Mouse (Mus musculus): ENCODE measurements around the gene Cd22. TPM values are rescaled to one million over a fixed set of nuclear protein-coding genes. Genes with fewer than 3 reads are reported as not detected.
"Not testable (repeated sequence)": the region's sequence is repeated elsewhere in the genome, so short reads cannot be mapped to it uniquely, and the experiment has no call there.

Cd22 gene
- total RNA-seq, 2 experiments from 2014 or later = 0.09 TPM; not detected in 1

DNA sequence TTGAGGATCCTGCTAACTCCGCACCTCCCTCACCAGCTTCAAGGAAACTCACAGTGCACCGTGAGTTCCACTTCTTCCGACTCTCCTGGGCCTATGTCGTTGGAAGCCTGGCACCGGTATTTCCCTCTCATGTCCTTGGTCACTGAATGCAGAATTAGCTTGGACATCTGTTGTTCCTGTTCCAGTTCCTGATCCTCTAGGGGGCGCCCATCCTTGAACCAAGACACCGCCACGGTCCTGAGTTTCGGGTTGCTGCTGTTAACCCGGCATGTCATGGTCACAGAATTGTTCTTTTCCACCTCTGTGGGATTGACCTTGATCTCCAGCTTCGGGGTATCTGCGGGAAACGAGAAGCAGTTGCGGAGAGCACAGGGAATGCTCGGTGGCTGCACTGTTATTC, 7.1 kb downstream of the Cd22 start:
- DNase-seq (ENCODE audit: low spot score in 2 of 2) = peak; percentile 68 to 79

DNA sequence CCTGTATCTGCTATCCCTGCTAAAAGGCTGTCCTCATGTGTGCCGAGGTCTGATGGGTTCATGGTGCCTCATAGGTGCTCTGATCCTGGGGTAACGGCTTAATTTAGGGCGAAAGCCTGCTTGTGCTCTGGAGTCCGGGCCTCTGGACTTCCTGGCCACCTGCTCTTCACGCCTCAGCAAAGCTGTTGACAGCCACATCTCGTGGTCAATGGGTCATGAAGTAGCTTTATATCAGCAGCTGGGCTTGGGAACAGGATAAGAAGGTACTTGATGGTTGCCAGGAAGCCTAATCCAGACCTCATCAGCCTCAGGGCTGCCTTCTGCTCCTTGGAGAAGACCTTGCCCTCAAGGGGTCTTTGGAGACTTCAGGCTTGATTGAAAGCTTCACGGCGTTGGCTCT, 16.8 kb downstream of the Cd22 start:
- DNase-seq (ENCODE audit: low spot score in 2 of 2) = no peak

GRCm38 (mm10) chr7:30861464-30861863, 18.7 kb downstream of the Cd22 start, which contains the start of gene Ffar1:
Ffar1 (minus strand) TSS chr7:30861564.
- DNase-seq (ENCODE audit: low spot score in 2 of 2) = no peak

DNA sequence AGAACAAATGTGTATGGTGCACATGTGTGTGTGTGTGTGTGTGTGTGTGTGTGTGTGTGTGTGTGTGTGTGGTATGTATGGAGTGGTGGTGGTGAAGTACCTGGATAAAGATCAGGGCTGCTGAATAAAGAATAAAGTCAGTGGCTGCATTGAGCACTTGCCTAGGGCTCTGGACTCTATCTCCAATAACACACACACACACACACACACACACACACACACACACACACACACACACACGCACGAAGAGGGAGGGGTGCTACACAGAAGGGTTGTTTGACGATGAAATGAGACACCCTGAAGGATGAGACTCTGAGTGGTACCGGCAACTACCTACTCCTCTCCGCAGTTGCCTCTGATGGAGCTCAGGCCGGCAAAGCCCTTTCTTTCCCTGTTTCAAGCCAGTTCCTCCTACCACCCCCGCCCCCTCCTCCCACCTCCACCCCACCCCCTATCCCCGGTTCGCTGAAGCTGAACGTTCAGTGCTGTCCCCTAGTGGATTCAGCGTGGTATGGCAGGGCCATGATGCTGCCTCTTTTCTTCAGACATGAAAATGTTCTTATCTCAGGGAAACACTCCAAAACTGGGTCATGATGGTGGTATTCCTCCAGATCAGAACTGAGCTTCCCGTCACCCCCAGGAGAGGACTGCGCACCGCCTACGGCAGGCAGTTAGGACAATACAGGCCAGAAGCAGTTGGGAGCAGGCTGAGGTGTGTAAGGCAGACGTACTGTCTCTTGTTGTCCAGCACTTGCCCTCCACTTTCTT, 20.3 kb downstream of the Cd22 start:
- peak; percentile 39 to 46 for DNase-seq (ENCODE audit: low spot score in 2 of 2)

DNA sequence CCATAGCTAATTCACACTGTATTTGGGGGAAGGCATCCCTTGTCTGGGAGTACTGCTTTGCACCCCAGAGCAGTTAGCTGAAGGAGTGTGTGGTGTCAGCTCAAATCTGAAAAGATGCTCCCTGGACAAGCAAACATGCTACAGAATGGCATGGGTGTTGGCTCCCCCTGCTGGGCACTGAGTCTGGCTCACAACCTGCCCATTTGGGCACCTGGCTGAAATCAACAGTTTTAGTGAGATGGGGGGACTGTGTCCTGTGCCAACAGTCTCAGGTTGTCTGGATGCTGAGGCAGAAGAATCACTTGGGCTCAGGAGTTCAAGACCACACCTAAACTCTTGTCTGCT, 20.9 kb downstream of the Cd22 start:
- peak; percentile 78 to 79 for DNase-seq (ENCODE audit: low spot score in 2 of 2)

DNA sequence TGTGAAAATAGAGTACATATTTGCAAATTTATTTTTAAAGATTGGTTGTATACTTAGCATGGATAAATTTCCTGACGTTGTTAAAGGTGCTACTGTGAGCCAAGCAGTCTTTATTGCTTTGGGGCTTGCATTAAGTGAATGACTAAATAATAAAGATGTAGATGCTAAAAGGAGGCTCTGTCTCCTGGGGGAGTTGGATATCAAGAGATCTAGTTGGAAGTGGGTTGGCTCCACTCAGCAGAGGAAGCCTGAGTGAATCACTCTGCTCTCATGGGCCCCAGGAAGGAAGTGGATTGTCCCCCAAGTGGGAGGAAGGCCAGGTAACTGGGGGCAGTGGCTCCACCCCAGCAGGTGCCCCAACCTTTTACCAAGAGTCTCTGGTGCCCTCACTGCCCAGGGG, 22.4 kb downstream of the Cd22 start:
- DNase-seq (ENCODE audit: low spot score in 2 of 2) = no peak

DNA sequence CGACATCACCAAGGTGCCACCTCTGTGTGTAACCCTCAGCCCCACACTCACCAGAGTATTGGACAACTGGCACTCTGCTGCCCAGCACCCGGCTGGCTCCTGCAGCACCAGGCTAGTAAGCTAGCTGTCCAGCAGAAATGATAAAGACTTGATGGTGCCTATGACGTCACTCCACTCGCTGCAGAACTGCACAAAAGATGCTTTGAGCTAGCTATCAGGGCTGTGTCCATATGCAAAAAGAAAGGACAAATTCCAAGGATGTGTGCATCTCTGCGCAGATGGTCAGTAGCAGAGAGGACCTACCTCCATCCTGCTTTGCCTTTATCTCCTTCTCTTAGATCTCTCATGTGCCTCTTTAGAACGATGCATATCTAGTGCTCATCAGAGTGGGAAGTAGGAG, 24.1 kb downstream of the Cd22 start, which contains the start of gene Ffar3:
Gene Ffar3 (minus strand): TSS at position 101 of the 400 bp plus-strand sequence.
- no peak for DNase-seq (ENCODE audit: low spot score in 2 of 2)

- DNase-seq (ENCODE audit: low spot score in 2 of 2) = no peak
Measured at GRCm38 (mm10) chr7:30851421-30851820, 28.7 kb downstream of the Cd22 start.

DNA sequence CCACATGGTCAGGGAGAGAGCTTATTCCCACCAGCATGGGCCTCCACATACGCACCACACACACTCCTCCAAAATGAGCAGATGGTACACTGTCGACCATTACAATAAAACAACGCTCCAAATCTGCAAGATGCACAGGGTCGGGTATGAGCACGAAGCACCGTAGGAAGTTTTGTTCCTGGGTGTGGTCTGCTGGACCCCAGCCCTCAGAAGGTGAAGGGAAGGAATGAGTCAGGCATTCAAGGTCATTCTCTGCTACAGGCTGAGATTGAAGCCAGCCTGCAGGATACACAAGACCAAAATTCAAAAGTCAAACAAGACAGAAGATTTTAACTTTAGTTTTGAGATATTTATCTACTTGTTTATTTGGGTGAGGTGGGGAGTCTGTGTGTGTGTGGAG, 32.2 kb downstream of the Cd22 start:
- no peak for DNase-seq (ENCODE audit: low spot score in 2 of 2)

- no peak for DNase-seq (ENCODE audit: low spot score in 2 of 2)
Measured at GRCm38 (mm10) chr7:30847386-30847785, 32.8 kb downstream of the Cd22 start.

DNA sequence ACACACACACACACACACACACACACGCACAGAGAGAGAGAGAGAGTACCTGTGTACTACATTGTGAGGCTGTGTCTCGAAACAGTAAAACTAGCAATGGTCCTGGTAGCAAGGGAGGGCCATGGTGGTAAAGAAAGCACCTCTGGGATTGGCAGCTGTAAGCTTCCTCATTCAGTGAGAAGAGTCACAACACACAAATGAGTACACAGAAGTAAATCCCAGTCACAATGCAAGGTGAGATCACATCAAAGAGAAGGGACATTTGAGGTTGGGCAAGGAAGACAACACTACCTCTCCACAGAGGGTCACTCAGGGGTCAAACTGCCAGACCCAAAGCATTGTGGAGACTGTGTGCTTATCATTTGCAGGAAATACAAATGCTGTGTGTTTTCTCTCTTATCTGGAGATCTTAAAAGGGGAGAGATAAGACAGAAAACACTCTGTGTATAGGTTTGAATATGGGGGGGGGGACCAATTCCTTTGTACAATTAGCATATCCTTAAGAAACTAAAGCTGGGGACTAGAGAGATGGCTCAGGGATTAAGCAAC, 33.6 kb downstream of the Cd22 start:
- no peak for DNase-seq (ENCODE audit: low spot score in 2 of 2)

DNA sequence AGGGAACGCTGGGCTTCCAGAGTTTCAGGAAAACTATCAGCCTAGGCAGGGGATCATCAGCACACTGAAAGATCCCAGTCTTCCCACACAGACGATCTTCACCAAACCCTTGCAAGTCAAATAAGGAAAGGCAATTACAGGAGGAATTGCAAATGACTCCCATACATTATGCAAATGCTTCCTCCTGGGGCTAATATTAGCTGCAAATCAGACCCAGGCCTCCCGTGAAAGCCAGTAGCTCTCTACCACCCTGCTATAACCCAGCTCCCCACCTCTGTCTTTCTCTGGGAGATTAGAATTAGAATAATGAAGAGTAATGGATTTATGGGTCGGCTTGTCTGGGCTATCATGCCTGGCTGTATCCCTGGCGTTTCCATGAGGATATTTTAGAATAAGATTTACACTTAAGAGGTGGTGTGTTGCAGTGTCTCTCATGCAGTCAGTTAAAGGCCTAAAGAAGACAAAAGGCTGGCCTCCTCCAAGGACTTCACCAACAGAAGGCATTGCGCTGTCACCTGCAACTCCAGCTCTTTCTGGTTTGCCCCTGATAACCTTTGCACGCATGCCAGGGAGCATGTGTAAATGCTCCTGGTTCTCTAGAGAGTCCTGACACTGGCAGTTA, 35.4 kb downstream of the Cd22 start:
- no peak for DNase-seq (ENCODE audit: low spot score in 2 of 2)

DNA sequence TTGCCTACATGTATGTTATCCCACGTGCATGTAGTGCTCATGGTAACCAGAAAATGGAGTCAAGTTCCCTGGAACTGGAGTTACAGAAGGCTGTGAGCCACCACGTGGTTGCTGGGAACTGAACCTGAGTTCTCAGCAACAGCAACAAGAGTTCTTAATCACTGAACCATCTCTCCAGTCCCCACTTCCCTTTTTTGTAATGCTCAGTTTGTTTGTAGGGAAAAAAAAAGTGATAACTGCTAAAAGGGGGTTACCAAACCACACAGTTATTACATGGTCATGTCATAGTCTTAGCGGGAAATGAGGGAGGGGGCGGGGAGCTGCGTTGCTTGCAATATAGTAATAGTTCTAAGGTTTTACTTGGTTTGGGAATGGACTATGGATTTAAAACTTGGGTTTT, 38.0 kb downstream of the Cd22 start:
- DNase-seq (ENCODE audit: low spot score in 2 of 2) = no peak

DNA sequence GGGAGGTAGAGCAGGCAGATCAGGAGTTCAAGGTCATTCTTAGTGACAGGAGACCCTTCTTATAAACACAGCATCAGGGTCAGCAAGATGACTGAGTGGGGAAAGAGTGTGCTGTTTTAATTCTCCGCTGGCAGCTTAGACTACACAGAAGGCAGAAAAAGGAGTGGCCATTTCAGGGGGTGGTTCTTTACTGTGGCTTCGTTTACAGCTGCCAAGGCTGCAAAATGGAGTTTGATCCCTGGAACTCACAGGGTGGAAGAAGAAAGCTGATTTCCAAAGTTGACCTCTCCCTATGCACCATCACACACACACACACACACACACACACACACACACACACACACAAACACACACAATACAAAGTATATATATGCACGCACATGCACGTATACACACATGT, 38.8 kb downstream of the Cd22 start:
- no peak for DNase-seq (ENCODE audit: low spot score in 2 of 2)

DNA sequence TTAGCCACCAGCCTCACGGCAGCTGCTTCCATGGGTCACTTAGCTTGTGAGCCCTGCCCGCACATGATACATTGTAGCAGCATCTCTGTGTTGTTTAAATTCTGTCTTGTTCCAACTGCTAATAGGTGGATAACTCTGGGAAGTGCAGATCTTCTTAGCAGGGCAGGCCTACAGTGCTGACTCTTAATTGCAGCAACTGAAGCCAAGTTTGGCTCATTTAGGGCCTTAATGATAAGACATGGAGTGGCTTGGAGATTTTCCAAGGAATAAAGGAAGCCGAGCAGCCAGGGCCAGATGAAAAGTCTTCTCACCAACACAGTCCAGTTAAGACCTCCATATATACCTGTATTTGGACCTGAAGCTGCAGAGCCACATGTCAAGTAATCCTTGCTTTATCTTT, 39.8 kb downstream of the Cd22 start:
- DNase-seq (ENCODE audit: low spot score in 2 of 2) = no peak

- no peak for DNase-seq (ENCODE audit: low spot score in 2 of 2)
Measured at GRCm38 (mm10) chr7:30837277-30837676, 42.9 kb downstream of the Cd22 start.

GRCm38 (mm10) chr7:30832684-30833083, 47.5 kb downstream of the Cd22 start:
- DNase-seq (ENCODE audit: low spot score in 2 of 2) = not testable (repeated sequence)

DNA sequence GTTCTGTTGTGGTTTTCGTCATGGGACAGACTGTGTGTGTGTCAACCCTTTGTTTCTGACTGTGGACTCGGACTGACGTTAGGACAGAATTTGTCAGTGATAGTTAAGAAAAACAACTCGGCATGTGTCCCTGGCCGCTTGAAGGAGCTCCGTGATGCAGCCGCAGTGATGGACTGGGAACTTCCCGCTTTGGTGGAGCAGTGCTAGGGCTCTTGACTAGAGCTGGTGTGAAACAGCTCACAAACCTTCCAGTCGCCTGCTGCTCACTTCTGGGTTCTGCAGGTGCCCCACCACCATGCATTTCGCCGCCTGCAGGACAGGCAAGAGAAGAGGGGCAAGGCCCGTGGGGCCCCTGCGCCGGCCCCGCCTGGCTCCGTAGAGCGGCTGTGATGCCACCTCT, 47.9 kb downstream of the Cd22 start:
- no peak for DNase-seq (ENCODE audit: low spot score in 2 of 2)

- no peak for DNase-seq (ENCODE audit: low spot score in 2 of 2)
Measured at GRCm38 (mm10) chr7:30829428-30829827, 50.7 kb downstream of the Cd22 start.

DNA sequence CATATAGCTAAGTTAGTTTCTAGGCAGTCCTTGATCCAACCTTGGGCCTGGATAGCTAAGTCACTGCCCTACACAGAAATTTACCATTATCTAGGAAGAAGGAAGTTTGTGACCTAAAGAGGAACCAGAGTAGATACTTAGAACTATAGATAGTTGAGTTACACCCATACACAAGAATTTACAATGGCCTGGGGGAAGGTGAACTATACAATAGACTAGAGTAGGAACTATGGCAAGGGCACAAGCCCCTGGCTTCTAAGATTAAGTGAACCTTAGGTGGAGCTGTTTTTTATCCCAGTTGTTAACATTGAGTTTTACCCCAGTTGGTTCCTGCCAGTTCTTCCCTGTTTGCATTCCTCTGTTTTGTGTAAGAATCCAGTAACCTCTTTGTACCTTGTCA, 51.3 kb downstream of the Cd22 start:
- not testable (repeated sequence) for DNase-seq (ENCODE audit: low spot score in 2 of 2)

DNA sequence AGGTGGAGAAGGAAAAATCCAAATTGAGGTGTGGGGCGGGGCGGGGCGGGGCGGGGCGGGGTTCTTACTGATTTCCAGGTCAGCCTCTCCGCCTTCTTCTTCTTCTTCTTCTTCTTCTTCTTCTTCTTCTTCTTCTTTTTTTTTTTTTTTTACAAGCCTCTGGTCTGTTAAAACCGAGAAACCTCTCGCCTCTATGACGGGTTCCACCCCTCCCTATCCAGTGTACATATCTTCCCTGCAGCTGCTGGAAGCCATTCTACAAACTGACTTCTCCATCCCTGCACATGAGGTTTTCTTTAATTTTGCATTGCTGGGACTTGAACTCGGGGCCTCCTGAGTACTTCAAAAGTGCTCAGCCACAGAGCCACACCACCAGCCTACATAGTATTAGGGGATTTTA, 53.5 kb downstream of the Cd22 start:
- no peak for DNase-seq (ENCODE audit: low spot score in 2 of 2)

DNA sequence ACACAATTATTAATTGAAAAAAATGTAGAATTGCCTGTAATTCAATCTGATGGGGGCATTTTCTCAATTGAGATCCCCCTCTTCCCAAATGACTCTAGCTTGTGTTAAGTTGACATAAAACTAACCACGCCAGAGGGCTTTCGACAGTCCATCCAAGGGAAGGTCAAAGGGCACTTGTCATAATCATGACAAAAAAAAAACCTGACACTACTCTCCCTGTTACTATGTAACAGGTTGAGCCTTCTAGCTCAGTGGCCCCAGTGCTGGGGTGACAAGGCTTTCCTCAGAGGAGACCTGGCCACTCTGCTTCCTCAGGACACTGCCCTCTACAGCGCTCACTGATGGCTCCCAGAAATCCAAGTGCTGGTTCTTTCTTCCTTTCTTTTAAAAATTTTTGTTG, 55.8 kb downstream of the Cd22 start:
- DNase-seq (ENCODE audit: low spot score in 2 of 2) = no peak

- DNase-seq (ENCODE audit: low spot score in 2 of 2) = no peak
Measured at GRCm38 (mm10) chr7:30823675-30824074, 56.5 kb downstream of the Cd22 start, which contains the start of gene Ffar2. Ffar2 (minus strand) TSS chr7:30823775.

Data from left cerebral cortex, adult 18-20 months (tissue).